Mouse (Mus musculus) adipocyte (in vitro differentiated cells): ENCODE results near the gene Pik3cb.

Experiments
- DNase-seq: peaks from one replicate; pipeline ENCODE4 v3.0.0-alpha.2; 2016; ENCODE audit warnings: low spot score

Gene Pik3cb

DNA sequence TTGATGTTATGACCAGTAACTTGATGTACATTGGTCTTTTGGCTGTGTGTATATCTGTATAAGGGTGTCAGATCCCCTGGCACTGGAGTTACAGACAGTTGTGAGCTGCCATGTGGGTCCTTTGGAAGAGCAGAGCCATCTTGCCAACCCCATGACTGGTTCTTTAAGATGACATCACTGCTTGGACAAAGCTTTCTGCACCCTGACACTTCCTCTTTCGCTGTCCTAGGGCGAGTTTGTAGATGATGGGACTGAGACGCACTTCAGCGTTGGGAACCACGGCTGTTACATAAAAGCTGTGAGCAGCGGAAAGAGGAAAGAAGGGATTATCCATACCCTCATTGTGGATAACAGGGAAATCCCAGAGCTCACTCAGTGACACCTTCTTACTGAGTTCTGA, 139.1 kb downstream of the Pik3cb start:
- no peak for DNase-seq

- no peak for DNase-seq
These were observed 140.5 kb downstream of the Pik3cb start for GRCm38 (mm10) chr9:98999881-99000339.

DNA sequence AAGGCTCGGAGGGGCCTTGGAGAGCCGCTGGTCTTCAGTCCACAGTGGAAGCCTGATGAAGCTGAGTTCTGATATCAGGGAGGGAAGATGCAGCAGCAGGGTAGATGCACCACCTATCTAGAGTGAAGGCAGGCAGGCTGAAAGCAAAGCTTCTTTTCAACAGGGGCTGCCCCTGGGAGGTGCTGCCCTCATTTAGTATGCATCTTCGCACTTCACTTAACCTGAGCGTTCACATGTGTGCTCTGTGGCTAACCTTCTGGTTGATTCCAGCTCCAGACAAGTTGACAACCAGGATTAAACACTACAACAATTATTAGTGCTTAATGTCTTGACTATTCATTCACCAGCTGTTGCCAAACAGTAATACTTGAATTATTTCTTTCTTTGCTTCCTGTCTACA, 146.3 kb downstream of the Pik3cb start:
- DNase-seq, result no peak

DNA sequence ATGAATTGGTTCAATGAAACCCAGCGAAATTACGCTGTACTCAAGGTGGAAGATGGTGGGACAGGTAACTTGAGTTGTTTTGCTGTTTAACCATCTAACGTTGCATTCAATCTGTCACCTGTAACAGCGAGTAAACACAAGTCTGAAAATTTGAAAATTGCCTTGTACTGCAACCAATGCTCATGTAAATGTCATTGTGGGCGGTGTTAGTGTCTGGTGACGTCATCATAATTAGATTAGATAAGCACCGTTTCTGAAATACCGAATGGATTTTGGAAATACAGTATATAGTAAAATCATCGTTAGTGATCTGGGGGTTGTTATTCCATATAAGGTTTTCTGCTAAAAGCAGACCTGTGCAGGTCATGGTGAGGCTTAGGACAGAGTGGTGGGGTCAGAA, 153.3 kb downstream of the Pik3cb start:
- DNase-seq, result no peak
